Comparison of ENCODE assay signal across 16 mouse cellular contexts in the genomic region with DNA sequence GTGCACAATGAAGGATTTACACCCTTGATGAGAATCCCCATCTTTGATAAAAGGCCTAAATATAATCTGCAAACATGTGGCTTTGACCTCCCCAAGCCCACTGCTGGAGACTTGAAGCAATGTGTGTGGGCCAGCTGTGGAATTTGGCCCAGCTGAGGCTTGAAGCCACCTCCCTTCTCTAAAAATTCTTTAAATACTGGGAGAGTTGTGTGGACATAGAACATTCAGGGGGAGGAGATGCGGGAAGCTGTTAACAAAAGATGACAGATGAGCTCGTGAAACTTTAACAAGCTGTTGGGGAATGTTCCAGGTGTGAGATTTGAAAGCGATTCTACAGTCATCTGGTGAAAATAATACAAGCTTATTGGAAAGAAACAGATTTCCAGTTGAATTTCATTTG.
A peak's percentile ranks its signal among the peaks of the same experiment; 100 is the strongest.
DNase-seq lines count a peak whose midpoint lies in the region; ATAC-seq and TF ChIP-seq lines count a peak whose summit lies in the region.
"Had no signal": no experiment of that assay in that cellular context is flagged by ENCODE, and none has a peak within 500 bp of the region (broad histone marks: within the 10 kb centered on the region; RNA-seq: fewer than 3 reads in every experiment).

No protein-coding gene starts in this region.

- no peak for TF ChIP-seq CTCF in gastrocnemius, adult 2 months (IDR thresholded peaks at IDR 0.05)

- no peaks in the 10 kb centered on the region for H3K36me3 ChIP-seq in heart, embryonic 12.5 days
- H3K36me3 ChIP-seq in limb, embryonic 11.5 days (ENCODE audit: control insufficient read depth, insufficient read depth, low read length) = no peaks in the 10 kb centered on the region
- H3K36me3 ChIP-seq: hindbrain, embryonic 15.5 days; midbrain, embryonic 12.5 days; neural tube, embryonic 12.5 days had no signal

- peak; percentile 10 to 13 for DNase-seq in heart, postnatal 10 days
- DNase-seq in left cerebral cortex, adult 9 months (ENCODE audit: low spot score in 2 of 2) = peak; percentile 14 to 31
- no peak for DNase-seq in left cerebral cortex, adult 11 months (ENCODE audit: low spot score)
- peak; percentile 7 for DNase-seq in R1 (ENCODE audit: low read depth, low spot score)
- peak; percentile 54 for DNase-seq in limb, embryonic 11.5 days (ENCODE audit: low spot score)
- DNase-seq in gastrocnemius, adult 2 months = no peak
- no peak for DNase-seq in gastrocnemius, postnatal 10 days
- DNase-seq: adrenal gland, postnatal 10 days; gastrocnemius, postnatal 14 days; thymus, postnatal 14 days had no signal

- no peaks in the 10 kb centered on the region for H3K4me1 ChIP-seq in heart, embryonic 12.5 days (replicated peaks)
- H3K4me1 ChIP-seq in limb, embryonic 11.5 days (ENCODE audit: control insufficient read depth, insufficient read depth, low read length) = no peaks in the 10 kb centered on the region
- H3K4me1 ChIP-seq: hindbrain, embryonic 15.5 days; midbrain, embryonic 12.5 days; neural tube, embryonic 12.5 days had no signal

- H3K9ac ChIP-seq in heart, embryonic 12.5 days = no peak overlapping the region
- no peak overlapping the region for H3K9ac ChIP-seq in limb, embryonic 11.5 days (ENCODE audit: low read length)
- H3K9ac ChIP-seq: hindbrain, embryonic 15.5 days; midbrain, embryonic 12.5 days; neural tube, embryonic 12.5 days had no signal

- no peak overlapping the region for H3K27ac ChIP-seq in heart, embryonic 12.5 days (ENCODE audit: poor library complexity, severe bottlenecking)
- no peak overlapping the region for H3K27ac ChIP-seq in limb, embryonic 11.5 days (replicated peaks; ENCODE audit: low read depth, low read length)
- H3K27ac ChIP-seq in gastrocnemius, adult 2 months = no peak overlapping the region
- H3K27ac ChIP-seq: hindbrain, embryonic 15.5 days; layer of hippocampus, adult 2 months; midbrain, embryonic 12.5 days; neural tube, embryonic 12.5 days had no signal

- H3K4me3 ChIP-seq in heart, embryonic 12.5 days = no peak overlapping the region
- no peak overlapping the region for H3K4me3 ChIP-seq in limb, embryonic 11.5 days (ENCODE audit: low read depth, low read length)
- H3K4me3 ChIP-seq in gastrocnemius, adult 2 months = no peak overlapping the region
- H3K4me3 ChIP-seq: hindbrain, embryonic 15.5 days; layer of hippocampus, adult 2 months; midbrain, embryonic 12.5 days; neural tube, embryonic 12.5 days had no signal

- H3K9me3 ChIP-seq in heart, embryonic 12.5 days (replicated peaks) = no peaks in the 10 kb centered on the region
- no peaks in the 10 kb centered on the region for H3K9me3 ChIP-seq in limb, embryonic 11.5 days (ENCODE audit: control insufficient read depth, low read length)
- H3K9me3 ChIP-seq: hindbrain, embryonic 15.5 days; midbrain, embryonic 12.5 days; neural tube, embryonic 12.5 days had no signal

- intact Hi-C loops in heart, postnatal 10 days (cut with DNase I) = no loop called here
- intact Hi-C loops in gastrocnemius, adult 2 months (cut with DNase I) = no loop called here

- WGBS in heart, embryonic 12.5 days = 52% methylated on average over 3 of the region's 3 CpGs
- 46% methylated on average over 3 of the region's 3 CpGs for WGBS in limb, embryonic 11.5 days

- no peak overlapping the region for H3K4me2 ChIP-seq in heart, embryonic 12.5 days
- H3K4me2 ChIP-seq in limb, embryonic 11.5 days (ENCODE audit: low read depth, severe bottlenecking) = no peak overlapping the region
- H3K4me2 ChIP-seq: heart, embryonic 11.5 days; hindbrain, embryonic 15.5 days; midbrain, embryonic 12.5 days; neural tube, embryonic 12.5 days had no signal

- H3K27me3 ChIP-seq in heart, embryonic 12.5 days (replicated peaks) = no peaks in the 10 kb centered on the region
- no peaks in the 10 kb centered on the region for H3K27me3 ChIP-seq in limb, embryonic 11.5 days (ENCODE audit: control insufficient read depth, insufficient read depth, low read length)
- H3K27me3 ChIP-seq: hindbrain, embryonic 15.5 days; midbrain, embryonic 12.5 days; neural tube, embryonic 12.5 days had no signal

- ATAC-seq in heart, embryonic 12.5 days (ENCODE audit: insufficient number of reproducible peaks, low FRiP score) = no peak
- ATAC-seq in limb, embryonic 11.5 days (ENCODE audit: insufficient number of reproducible peaks, low FRiP score, low TSS enrichment, low read depth) = no peak

Comparison
In these comparisons a context has a peak if more than half of its experiments do, and no peak if none do; other contexts are left out.
1. DNase-seq: peak in heart, postnatal 10 days (2 of 2), left cerebral cortex, adult 9 months (2 of 2), R1 (single experiment) and limb, embryonic 11.5 days (single experiment); none in left cerebral cortex, adult 11 months (single experiment), gastrocnemius, adult 2 months (single experiment) and gastrocnemius, postnatal 10 days (single experiment).